Mouse (Mus musculus) kidney, postnatal 25 days (tissue): ENCODE measurements around the gene Foxr2.

Source experiments
- DNase-seq, 2 experiments: peaks; one replicate each; pipeline ENCODE4 v3.0.0; 2021; ENCODE audit warnings: mixed read lengths in 2 of 2

Foxr2 gene

DNA sequence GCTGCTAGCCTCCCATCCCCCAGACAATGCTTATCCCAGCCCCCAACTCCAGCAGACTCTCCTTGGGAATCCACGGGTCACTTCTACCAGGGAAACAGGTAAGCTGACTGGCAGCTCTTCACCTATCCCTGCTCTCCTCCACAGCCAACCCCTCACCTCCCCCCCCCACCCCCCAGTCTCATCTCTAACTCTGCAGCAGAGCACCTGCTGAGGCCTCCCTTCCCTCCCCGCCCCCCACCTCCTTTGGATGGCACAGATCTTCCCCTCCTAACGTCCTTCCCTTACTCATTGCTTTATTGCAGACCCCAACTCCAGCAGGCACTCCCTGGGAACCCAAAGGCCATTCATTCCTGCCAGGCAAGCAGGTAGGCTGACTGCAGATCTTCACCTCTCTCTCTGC is at the start of gene Foxr2:
TSS of gene Foxr2 (plus strand) at position 301 of the 400 bp plus-strand sequence.
- DNase-seq = no peak

DNA sequence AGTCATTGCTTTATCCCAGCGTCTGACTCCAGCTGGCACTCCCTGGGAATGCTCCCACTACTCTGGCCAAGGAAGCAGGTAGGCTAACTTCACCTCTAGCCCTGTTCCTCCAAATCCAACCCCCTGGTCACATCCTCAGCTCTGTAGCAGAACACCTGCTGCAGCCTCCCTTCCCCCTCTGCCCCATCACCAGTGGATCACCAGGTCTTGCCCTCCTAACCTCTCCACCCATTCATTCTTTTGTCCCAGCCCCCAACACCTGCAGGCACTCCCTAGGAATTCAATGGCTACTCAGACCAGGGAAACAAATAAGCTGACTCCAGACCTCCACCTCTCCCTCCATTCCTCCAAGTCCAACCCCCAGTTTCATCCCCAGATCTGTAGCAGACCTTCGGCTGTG is 427 bp downstream of the Foxr2 start:
- no peak for DNase-seq

DNA sequence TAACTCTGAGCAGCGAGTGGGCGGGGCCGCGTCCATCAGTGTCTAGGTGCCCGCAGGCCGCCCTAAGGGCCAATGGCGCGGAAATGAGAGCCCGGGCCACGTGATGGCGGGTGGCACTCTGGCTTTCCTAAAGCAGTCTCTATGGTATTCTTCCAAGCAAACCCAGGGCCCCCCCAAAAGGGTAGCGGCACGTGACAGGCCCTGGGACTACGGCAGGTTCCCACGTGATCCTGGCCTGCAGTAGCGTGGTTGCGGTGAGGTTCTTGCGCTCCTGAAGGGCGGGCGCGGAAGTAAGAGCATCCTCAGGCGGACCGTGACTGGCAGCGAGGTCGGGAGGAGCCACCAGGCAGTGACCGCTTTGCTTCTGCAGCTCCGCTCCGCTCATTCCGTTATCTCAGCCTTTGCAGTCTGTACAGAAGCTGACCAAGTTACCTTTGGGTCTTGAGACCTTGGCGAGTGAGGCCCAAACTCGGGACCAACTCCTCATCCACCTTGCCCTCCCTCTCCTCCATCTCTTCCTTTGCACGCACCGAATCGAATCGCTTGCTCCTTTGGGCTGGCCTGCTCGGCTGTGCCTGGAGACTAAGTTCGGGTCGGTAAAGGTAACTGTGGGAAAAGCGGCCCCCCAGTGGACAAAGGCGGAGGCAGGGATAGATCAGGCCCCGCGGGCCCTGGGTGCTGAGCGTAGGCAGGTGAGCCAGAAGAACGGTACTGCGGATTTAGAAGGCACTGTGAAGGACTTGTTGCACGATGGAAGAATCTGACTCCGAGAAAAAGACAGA is 21.3 kb downstream of the Foxr2 start, which contains the start of gene Rragb:
TSS of gene Rragb (plus strand) at position 248 of the 782 bp plus-strand sequence.
- DNase-seq = peak; percentile 80 to 89

DNA sequence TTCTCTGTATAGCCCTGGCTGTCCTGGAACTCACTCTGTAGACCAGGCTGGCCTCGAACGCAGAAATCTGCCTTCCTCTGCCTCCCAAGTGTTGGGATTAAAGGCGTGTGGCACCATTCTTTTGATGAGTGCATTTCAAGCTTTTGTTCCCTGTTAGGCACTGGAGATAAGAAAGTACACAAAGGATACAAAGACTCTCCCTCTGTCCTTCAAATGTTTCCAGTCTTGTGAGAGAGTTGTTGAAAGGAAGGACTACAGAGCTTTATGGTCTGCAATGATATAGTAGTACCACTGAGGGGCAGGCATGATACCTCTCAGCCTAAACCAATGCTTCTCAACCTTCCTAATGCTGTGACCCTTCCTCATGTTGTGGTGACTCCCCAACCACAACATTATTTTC is 24.1 kb downstream of the Foxr2 start:
- no peak for DNase-seq

DNA sequence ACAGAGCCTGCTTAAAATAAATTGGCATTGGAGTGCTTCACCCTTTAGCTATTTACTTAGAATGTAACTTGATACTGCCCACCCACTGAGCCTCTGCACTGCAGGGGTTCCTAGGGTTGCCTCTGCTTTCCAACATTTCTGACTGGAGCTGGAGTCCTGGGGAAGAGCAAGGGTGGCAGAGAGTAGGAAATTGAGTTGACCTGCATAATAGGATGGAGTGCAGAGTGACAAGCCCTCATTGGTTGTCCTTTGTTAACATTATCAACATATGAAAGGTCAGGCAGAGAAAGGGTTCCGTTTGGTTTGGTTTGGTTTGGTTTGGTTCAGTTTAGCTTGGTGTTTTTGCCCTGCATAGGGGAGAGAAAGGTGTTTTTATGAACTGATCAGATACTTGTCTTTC is 33.2 kb downstream of the Foxr2 start:
- DNase-seq = no peak

DNA sequence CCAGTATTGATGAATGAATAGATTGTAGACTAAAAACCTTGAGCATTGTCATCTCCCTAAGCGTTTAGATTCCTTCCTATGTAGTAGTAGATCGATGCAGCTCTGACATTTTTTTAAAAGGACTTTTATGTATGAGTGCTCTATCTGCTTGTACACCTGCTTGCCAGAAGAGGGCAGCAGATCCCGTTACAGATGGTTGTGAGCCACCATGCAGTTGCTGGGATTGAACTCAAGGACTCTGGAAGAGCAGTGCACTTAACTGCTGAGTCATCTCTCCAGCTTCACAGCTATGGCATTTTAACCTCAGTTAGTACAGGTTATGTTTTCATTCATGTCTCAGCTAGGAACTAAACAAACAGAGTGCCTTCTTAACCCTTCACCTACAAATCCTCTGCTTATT is 36.7 kb downstream of the Foxr2 start:
- DNase-seq = peak; percentile 24 to 25

DNA sequence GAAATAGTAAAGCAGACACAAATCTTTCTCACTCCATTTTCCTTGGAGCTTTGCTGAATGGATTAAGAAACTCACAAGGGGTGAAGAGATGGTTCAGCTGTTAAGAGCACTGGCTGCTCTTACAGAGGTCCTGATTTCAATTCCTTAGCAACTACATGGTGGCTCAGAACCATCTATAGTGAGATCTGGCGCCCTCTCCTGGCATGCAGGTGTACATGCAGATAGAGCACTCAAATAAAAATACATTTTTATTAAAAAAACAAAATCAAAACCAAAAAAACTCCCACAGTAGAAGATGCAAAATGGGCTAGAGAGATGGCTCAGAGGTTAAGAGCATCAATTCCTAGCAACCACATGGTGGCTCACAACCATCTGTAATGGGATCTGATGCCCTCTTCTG is 56.2 kb downstream of the Foxr2 start:
- peak in 1 of 2 experiments; percentile 14 for DNase-seq

DNA sequence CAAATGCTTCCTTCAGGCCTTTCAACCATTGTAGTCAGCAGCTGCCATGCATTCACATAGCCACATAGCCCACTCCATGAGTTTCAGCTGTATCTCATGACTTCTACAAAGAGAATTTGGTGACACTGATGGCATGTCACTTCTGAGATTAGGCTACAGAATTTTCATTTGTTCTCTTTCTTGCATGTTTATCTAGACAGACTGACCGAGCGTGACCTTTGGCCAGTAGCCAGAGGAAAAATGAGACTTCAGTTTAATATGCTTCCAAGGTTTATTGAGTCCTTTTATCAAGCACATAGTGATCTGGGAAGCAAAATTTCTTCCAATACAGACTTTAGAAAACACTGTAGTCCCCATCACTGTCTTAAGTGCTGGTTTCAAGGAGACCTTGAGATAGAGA is 63.6 kb downstream of the Foxr2 start:
- DNase-seq = no peak
